In genomic region chr5:24388246-24388915, GRCm38 (mm10) we compare ENCODE assay signal across 8 mouse cellular contexts. TPM values are rescaled to one million over a fixed set of nuclear protein-coding genes. Genes with fewer than 3 reads are reported as not detected.
DNase-seq lines count a peak whose midpoint lies in the region; ATAC-seq and TF ChIP-seq lines count a peak whose summit lies in the region.

No protein-coding gene starts in this region.

- WGBS in heart, embryonic 14.5 days, result 20% methylated on average over 26 of the region's 26 CpGs
- 24% methylated on average over 26 of the region's 26 CpGs for WGBS in forebrain, embryonic 16.5 days
- 26% methylated on average over 26 of the region's 26 CpGs for WGBS in liver, postnatal 0 days (ENCODE audit: insufficient replicate concordance)

- no peak for ATAC-seq in heart, embryonic 14.5 days (ENCODE audit: insufficient number of reproducible peaks, insufficient read depth, low FRiP score, low read depth)
- ATAC-seq in G1E (ENCODE audit: extremely low read depth, insufficient number of reproducible peaks, low FRiP score, poor library complexity, severe bottlenecking), result no peak
- ATAC-seq in forebrain, embryonic 16.5 days, result no peak
- ATAC-seq in liver, postnatal 0 days, result no peak

- peaks cover 9% of the 10 kb centered on the region; the same call in 1 of the 2 replicates for H3K27me3 ChIP-seq in heart, embryonic 14.5 days (ENCODE audit: control insufficient read depth, insufficient read depth, low read length)
- H3K27me3 ChIP-seq in G1E (ENCODE audit: insufficient read depth, low read length), result peaks cover 20% of the 10 kb centered on the region
- H3K27me3 ChIP-seq in forebrain, embryonic 16.5 days (replicated peaks; ENCODE audit: control insufficient read depth, insufficient read depth, low read length), result peaks cover 36% of the 10 kb centered on the region
- peaks cover 9% of the 10 kb centered on the region for H3K27me3 ChIP-seq in liver, postnatal 0 days (ENCODE audit: insufficient read depth, low read length)

- DNase-seq in heart, adult 18-20 months, result no peak
- no peak for DNase-seq in G1E (ENCODE audit: low spot score)
- no peak for DNase-seq in liver, postnatal 0 days
- DNase-seq in left cerebral cortex, postnatal 4 days, result no peak
- DNase-seq in urinary bladder, postnatal 25 days (ENCODE audit: low spot score), result no peak
- DNase-seq in cerebellum, adult 11 months, result no peak

- 0 out of 2 replicates have a peak, but pooled peaks cover 5% of the 10 kb centered on the region for H3K36me3 ChIP-seq in heart, embryonic 14.5 days (ENCODE audit: control insufficient read depth, insufficient read depth, low read length)
- H3K36me3 ChIP-seq in G1E (replicated peaks), result peaks cover 2% of the 10 kb centered on the region
- no peaks in the 10 kb centered on the region for H3K36me3 ChIP-seq in forebrain, embryonic 16.5 days (ENCODE audit: control insufficient read depth, insufficient read depth)
- no peaks in the 10 kb centered on the region for H3K36me3 ChIP-seq in liver, postnatal 0 days (replicated peaks; ENCODE audit: insufficient read depth, low read length)

- H3K27ac ChIP-seq in heart, embryonic 14.5 days (replicated peaks in 1 of 2; ENCODE audit: control insufficient read depth in 1 of 2, insufficient read depth in 1 of 2, low read depth in 2 of 2, low read length in 2 of 2), result peak overlapping the region; percentile 29 to 61; a peak in 3 of 4 replicates
- H3K27ac ChIP-seq in forebrain, embryonic 16.5 days (ENCODE audit: low read length), result no peak overlapping the region
- H3K27ac ChIP-seq in liver, postnatal 0 days (ENCODE audit: low read depth), result peak overlapping the region; percentile 17; the same call in 1 of the 2 replicates

- no peak for TF ChIP-seq EP300 in liver, postnatal 0 days (IDR thresholded peaks at IDR 0.05; ENCODE audit: low read depth)

- peak overlapping the region; percentile 77 for H3K9ac ChIP-seq in heart, embryonic 14.5 days (ENCODE audit: low read length)
- peak overlapping the region; percentile 66 for H3K9ac ChIP-seq in forebrain, embryonic 16.5 days (replicated peaks; ENCODE audit: low read depth, low read length)
- peak overlapping the region; percentile 49 for H3K9ac ChIP-seq in liver, postnatal 0 days (replicated peaks)

- peaks cover 24 to 43% of the 10 kb centered on the region in 2 experiments for H3K4me1 ChIP-seq in heart, embryonic 14.5 days (ENCODE audit: control insufficient read depth in 2 of 2, insufficient read depth in 2 of 2, low read length in 2 of 2)
- H3K4me1 ChIP-seq in G1E (ENCODE audit: insufficient read depth, low read depth, low read length), result peaks cover 75% of the 10 kb centered on the region
- peaks cover 25% of the 10 kb centered on the region for H3K4me1 ChIP-seq in forebrain, embryonic 16.5 days (replicated peaks; ENCODE audit: control insufficient read depth, insufficient read depth, low read length)
- H3K4me1 ChIP-seq in liver, postnatal 0 days (ENCODE audit: insufficient read depth), result peaks cover 57% of the 10 kb centered on the region

- no peaks in the 10 kb centered on the region for H3K9me3 ChIP-seq in heart, embryonic 14.5 days (ENCODE audit: control insufficient read depth, low read length)
- H3K9me3 ChIP-seq in G1E (replicated peaks), result peaks cover 13% of the 10 kb centered on the region
- no peaks in the 10 kb centered on the region for H3K9me3 ChIP-seq in forebrain, embryonic 16.5 days (ENCODE audit: control insufficient read depth, low read length)
- H3K9me3 ChIP-seq in liver, postnatal 0 days (ENCODE audit: low read length), result no peaks in the 10 kb centered on the region

- no peak for TF ChIP-seq CTCF in G1E (IDR thresholded peaks at IDR 0.05; ENCODE audit: low read depth, low read length)
- TF ChIP-seq CTCF in liver, postnatal 0 days (IDR thresholded peaks at IDR 0.05; ENCODE audit: low read depth), result 0 out of 2 replicates have a peak, but pooled peaks have one; percentile 6

- intact Hi-C loops in left cerebral cortex, postnatal 4 days (cut with DNase I), result no loop called here

- peak overlapping the region; percentile 50 to 52 for H3K4me3 ChIP-seq in heart, embryonic 14.5 days (ENCODE audit: control insufficient read depth in 1 of 2, insufficient read depth in 1 of 2, low read depth in 1 of 2, low read length in 2 of 2)
- peak overlapping the region; percentile 16; the same call in 1 of the 2 replicates for H3K4me3 ChIP-seq in G1E (ENCODE audit: low read depth, low read length)
- peak overlapping the region; percentile 52 for H3K4me3 ChIP-seq in forebrain, embryonic 16.5 days (replicated peaks; ENCODE audit: low read length)
- peak overlapping the region; percentile 50 for H3K4me3 ChIP-seq in liver, postnatal 0 days (ENCODE audit: low read depth, low read length)

- peak overlapping the region; percentile 93 for H3K4me2 ChIP-seq in heart, embryonic 14.5 days (ENCODE audit: low read length)
- peak overlapping the region; percentile 95 for H3K4me2 ChIP-seq in forebrain, embryonic 16.5 days (ENCODE audit: low read length)
- H3K4me2 ChIP-seq in liver, postnatal 0 days (ENCODE audit: low read depth, low read length), result peak overlapping the region; percentile 85

RNA-seq across cellular contexts. Expression of gene Atg9b, which starts 3.6 kb away (rescaled TPM):
- polyA plus RNA-seq in heart, embryonic 14.5 days (2014; fragmentation: Nextera tagmentation; extraction: Ambion mirVana), result 1.0 and 1.5 TPM in 2 replicates
- 1 to 10 TPM in 1 of 2 experiments, under 1 TPM in 1; 0.75 to 1.4 TPM for total RNA-seq in heart, adult 18-20 months (2021)
- not detected in 2 replicates for total RNA-seq in G1E (2014; fragmentation: Nextera tagmentation)
- 0.06 and 0.11 TPM in 2 replicates for total RNA-seq in G1E (2017)
- 0.15 TPM in 2 replicates for polyA plus RNA-seq in G1E (2012)
- 1.8 and 1.9 TPM in 2 replicates for polyA plus RNA-seq in forebrain, embryonic 16.5 days (2015; fragmentation: Nextera tagmentation; extraction: Ambion mirVana)
- polyA plus RNA-seq in liver, postnatal 0 days (2015; fragmentation: Nextera tagmentation; extraction: Ambion mirVana), result 0.25 and 0.48 TPM in 2 replicates
- 1 to 10 TPM; 6.4 to 8.1 TPM for total RNA-seq in left cerebral cortex, postnatal 4 days (2021)

RNA-seq across cellular contexts. Expression of gene Abcb8, which starts 5.1 kb away (rescaled TPM):
- polyA plus RNA-seq in heart, embryonic 14.5 days (2014; fragmentation: Nextera tagmentation; extraction: Ambion mirVana), result 52.7 and 56.1 TPM in 2 replicates
- 10 to 100 TPM; 87.2 to 90.7 TPM for total RNA-seq in heart, adult 18-20 months (2021)
- 13.5 and 17.7 TPM in 2 replicates for total RNA-seq in G1E (2014; fragmentation: Nextera tagmentation)
- total RNA-seq in G1E (2017), result 15.4 and 20.4 TPM in 2 replicates
- polyA plus RNA-seq in G1E (2012), result 43.6 and 44.0 TPM in 2 replicates
- polyA plus RNA-seq in forebrain, embryonic 16.5 days (2015; fragmentation: Nextera tagmentation; extraction: Ambion mirVana), result 46.1 and 58.1 TPM in 2 replicates
- polyA plus RNA-seq in liver, postnatal 0 days (2015; fragmentation: Nextera tagmentation; extraction: Ambion mirVana), result 20.3 and 22.3 TPM in 2 replicates
- total RNA-seq in left cerebral cortex, postnatal 4 days (2021), result 10 to 100 TPM; 44.5 to 53.6 TPM

RNA-seq across cellular contexts. Expression of gene Nos3, which starts 23.8 kb away (rescaled TPM):
- polyA plus RNA-seq in heart, embryonic 14.5 days (2014; fragmentation: Nextera tagmentation; extraction: Ambion mirVana), result 27.7 and 28.2 TPM in 2 replicates
- 10 to 100 TPM; 21.8 to 22.6 TPM for total RNA-seq in heart, adult 18-20 months (2021)
- total RNA-seq in G1E (2014; fragmentation: Nextera tagmentation) (0.23 and 0.58 TPM in 2 replicates), G1E (2017) (0.17 and 0.22 TPM in 2 replicates)
- 0.07 and 0.09 TPM in 2 replicates for polyA plus RNA-seq in G1E (2012)
- 7.5 and 9.9 TPM in 2 replicates for polyA plus RNA-seq in forebrain, embryonic 16.5 days (2015; fragmentation: Nextera tagmentation; extraction: Ambion mirVana)
- 1.7 and 1.8 TPM in 2 replicates for polyA plus RNA-seq in liver, postnatal 0 days (2015; fragmentation: Nextera tagmentation; extraction: Ambion mirVana)
- total RNA-seq in left cerebral cortex, postnatal 4 days (2021), result 10 to 100 TPM; 10.0 to 10.2 TPM

RNA-seq across cellular contexts. Expression of gene Asic3, which starts 24.8 kb away (rescaled TPM):
- polyA plus RNA-seq in heart, embryonic 14.5 days (2014; fragmentation: Nextera tagmentation; extraction: Ambion mirVana), result 0.12 TPM in 1 of 2 replicates, not detected in the other
- not detected for total RNA-seq in heart, adult 18-20 months (2021)
- not detected in 2 replicates for total RNA-seq in G1E (2014; fragmentation: Nextera tagmentation)
- total RNA-seq in G1E (2017), result 0.05 TPM in 1 of 2 replicates, not detected in the other
- 0.06 TPM in 1 of 2 replicates, not detected in the other for polyA plus RNA-seq in G1E (2012)
- polyA plus RNA-seq in forebrain, embryonic 16.5 days (2015; fragmentation: Nextera tagmentation; extraction: Ambion mirVana), result 0.14 and 0.36 TPM in 2 replicates
- 0.11 TPM in 1 of 2 replicates, not detected in the other for polyA plus RNA-seq in liver, postnatal 0 days (2015; fragmentation: Nextera tagmentation; extraction: Ambion mirVana)
- total RNA-seq in left cerebral cortex, postnatal 4 days (2021), result not detected

RNA-seq across cellular contexts. Expression of gene Cdk5, which starts 34.9 kb away (rescaled TPM):
- polyA plus RNA-seq in heart, embryonic 14.5 days (2014; fragmentation: Nextera tagmentation; extraction: Ambion mirVana), result 28.6 and 31.0 TPM in 2 replicates
- 10 to 100 TPM; 19.3 to 23.0 TPM for total RNA-seq in heart, adult 18-20 months (2021)
- total RNA-seq in G1E (2014; fragmentation: Nextera tagmentation) (14.3 and 19.1 TPM in 2 replicates), G1E (2017) (26.6 and 28.1 TPM in 2 replicates)
- polyA plus RNA-seq in G1E (2012), result 9.8 and 12.7 TPM in 2 replicates
- polyA plus RNA-seq in forebrain, embryonic 16.5 days (2015; fragmentation: Nextera tagmentation; extraction: Ambion mirVana), result 106 and 127 TPM in 2 replicates
- 11.5 and 13.1 TPM in 2 replicates for polyA plus RNA-seq in liver, postnatal 0 days (2015; fragmentation: Nextera tagmentation; extraction: Ambion mirVana)
- 100 to 1,000 TPM; 122 to 132 TPM for total RNA-seq in left cerebral cortex, postnatal 4 days (2021)
